Mouse (Mus musculus): Measurements from ENCODE around the gene Phf12. TPM values are rescaled to one million over a fixed set of nuclear protein-coding genes. Genes with fewer than 3 reads are reported as not detected.

Gene Phf12
- polyA plus RNA-seq (2014; fragmentation: Nextera tagmentation; extraction: Ambion mirVana), result 17.0 and 18.6 TPM in 2 replicates

DNA sequence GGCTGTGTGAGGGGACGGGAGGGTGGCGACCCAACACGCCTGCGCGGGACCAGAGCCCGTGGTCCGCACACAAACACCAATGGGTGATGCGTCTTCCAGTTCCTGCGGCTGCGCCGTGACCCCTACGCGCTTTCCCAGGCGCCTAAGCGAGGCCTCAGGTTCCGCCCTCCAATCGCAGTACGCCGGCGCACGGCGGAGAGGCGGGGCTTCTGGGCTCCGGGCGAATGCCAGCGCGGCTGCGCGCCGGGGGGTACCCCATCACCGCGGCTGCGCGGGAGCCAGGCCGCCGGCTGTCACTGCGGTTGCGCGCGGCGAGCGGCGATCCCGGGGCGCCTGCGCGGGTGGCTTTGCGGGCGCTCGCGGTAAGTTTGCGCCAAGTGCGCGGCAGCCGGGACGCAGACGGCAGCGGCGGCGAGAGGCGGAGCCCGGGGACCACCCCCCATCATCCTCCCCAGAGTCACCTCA is at the start of gene Phf12:
Gene Phf12 (plus strand): TSS at position 314 of the 465 bp plus-strand sequence.
- under 1% methylated on average over 56 of the region's 62 CpGs for WGBS
- ATAC-seq (replicated peaks; ENCODE audit: low FRiP score) (peak; percentile 85), DNase-seq (ENCODE audit: low spot score) (peak; percentile 97)
- peak within 1 kb of the TSS; percentile 90 for H3K9ac ChIP-seq (ENCODE audit: low read depth, low read length)
- peak within 1 kb of the TSS; percentile 81 for H3K4me2 ChIP-seq
- peak within 1 kb of the TSS; percentile 97 for H3K4me3 ChIP-seq (ENCODE audit: low read depth, low read length)
- no peaks in the 10 kb centered on the region for H3K9me3 ChIP-seq (ENCODE audit: control insufficient read depth, low read length)
- peaks cover 7% of the 10 kb centered on the region; the same call in 1 of the 2 replicates for H3K27me3 ChIP-seq (replicated peaks; ENCODE audit: control insufficient read depth, insufficient read depth, low read length)
- peak within 1 kb of the TSS; percentile 95 for H3K27ac ChIP-seq (ENCODE audit: low read depth, low read length)
- H3K36me3 ChIP-seq (ENCODE audit: control insufficient read depth, insufficient read depth, low read length), result peaks cover 6% of the 10 kb centered on the region
- H3K4me1 ChIP-seq (replicated peaks; ENCODE audit: control insufficient read depth, insufficient read depth, low read length), result peaks cover 14% of the 10 kb centered on the region

DNA sequence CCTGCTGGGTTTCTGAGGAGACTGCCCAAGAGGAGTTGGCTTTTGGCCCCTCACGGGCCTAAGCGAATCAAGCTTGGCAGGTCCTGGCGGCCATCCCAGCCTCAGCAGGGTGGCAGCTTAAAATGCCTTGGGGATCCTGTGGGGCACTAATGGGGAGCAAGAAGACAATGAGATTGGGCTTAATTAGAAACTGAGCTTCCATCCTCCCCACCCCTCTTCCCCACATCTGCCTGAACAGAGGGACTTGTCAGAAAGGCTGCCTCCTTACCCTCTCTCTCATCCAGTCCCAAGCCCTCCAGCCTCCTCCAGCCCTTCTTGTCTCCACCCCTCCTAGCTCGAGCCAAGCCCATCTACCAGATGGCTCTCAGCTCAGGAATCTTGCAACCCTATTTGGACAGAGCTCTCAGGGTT is 48.4 kb upstream of the Phf12 start:
- DNase-seq (ENCODE audit: low spot score), result no peak
- no peaks in the 10 kb centered on the region for H3K9me3 ChIP-seq (ENCODE audit: control insufficient read depth, low read length)

DNA sequence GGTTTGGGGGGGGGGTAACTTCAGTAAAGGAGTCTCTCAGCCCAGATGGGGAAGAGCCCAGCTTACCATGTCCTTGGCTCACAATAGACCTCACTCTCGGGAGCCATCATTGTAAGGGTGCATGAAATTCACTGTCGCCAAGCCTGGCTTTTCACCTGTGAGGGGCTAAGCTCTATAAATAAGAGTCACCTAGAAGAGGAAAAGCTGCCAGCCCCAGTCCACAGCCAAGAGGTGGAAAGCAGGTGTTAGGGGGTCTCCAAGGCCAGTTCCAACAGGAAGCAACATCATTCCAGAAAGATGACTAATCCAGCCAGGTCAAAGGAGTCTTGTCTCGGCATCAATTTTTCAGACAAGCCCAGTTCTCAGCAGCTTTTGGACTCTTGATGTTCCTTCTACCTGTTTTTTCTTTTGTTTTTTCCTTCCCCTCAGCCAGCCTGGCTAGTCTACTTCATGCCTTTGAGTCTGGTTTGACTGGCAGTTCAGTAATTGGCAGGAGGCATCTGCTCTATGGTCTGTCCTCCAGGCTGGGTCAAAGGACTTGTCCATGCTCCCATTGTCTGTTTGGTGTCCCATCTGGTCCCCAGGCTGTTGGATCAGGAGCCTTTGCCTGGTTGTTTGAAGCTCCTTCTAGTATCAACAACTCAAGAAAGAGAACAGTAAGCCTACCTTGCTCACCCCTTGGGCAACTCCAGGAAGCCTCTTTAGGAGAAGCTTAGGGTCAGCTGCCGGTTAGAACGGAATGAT is 47.8 kb upstream of the Phf12 start:
- Histone ChIP-seq H3K9ac (ENCODE audit: low read depth, low read length) (no peak overlapping the region), H3K27me3 (replicated peaks; ENCODE audit: control insufficient read depth, insufficient read depth, low read length) (peaks cover 84% of the 10 kb centered on the region), H3K36me3 (ENCODE audit: control insufficient read depth, insufficient read depth, low read length) (no peaks in the 10 kb centered on the region), H3K4me3 (ENCODE audit: low read depth, low read length) (no peak overlapping the region), H3K4me2 (no peak overlapping the region), H3K27ac (ENCODE audit: low read depth, low read length) (no peak overlapping the region), H3K9me3 (ENCODE audit: control insufficient read depth, low read length) (no peaks in the 10 kb centered on the region), H3K4me1 (replicated peaks; ENCODE audit: control insufficient read depth, insufficient read depth, low read length) (peaks cover 9% of the 10 kb centered on the region)
- 50% methylated on average over 5 of the region's 5 CpGs for WGBS
- ATAC-seq (replicated peaks; ENCODE audit: low FRiP score) (no peak), DNase-seq (ENCODE audit: low spot score) (no peak)

More for the DNA sequence above, 48.4 kb upstream of the Phf12 start:
- H3K4me2 ChIP-seq, result no peak overlapping the region
- peaks cover 90% of the 10 kb centered on the region for H3K27me3 ChIP-seq (replicated peaks; ENCODE audit: control insufficient read depth, insufficient read depth, low read length)
- no peak overlapping the region for H3K9ac ChIP-seq (ENCODE audit: low read depth, low read length)
- H3K4me1 ChIP-seq (replicated peaks; ENCODE audit: control insufficient read depth, insufficient read depth, low read length), result peaks cover 9% of the 10 kb centered on the region
- no peak for ATAC-seq (replicated peaks; ENCODE audit: low FRiP score)
- H3K4me3 ChIP-seq (ENCODE audit: low read depth, low read length), result no peak overlapping the region
- H3K27ac ChIP-seq (ENCODE audit: low read depth, low read length), result no peak overlapping the region
- no peaks in the 10 kb centered on the region for H3K36me3 ChIP-seq (ENCODE audit: control insufficient read depth, insufficient read depth, low read length)
- WGBS, result 9% methylated on average over 4 of the region's 4 CpGs

- peaks cover 67% of the 10 kb centered on the region for H3K27me3 ChIP-seq (replicated peaks; ENCODE audit: control insufficient read depth, insufficient read depth, low read length)
- no peak for ATAC-seq (replicated peaks; ENCODE audit: low FRiP score)
- no peak overlapping the region for H3K4me3 ChIP-seq (ENCODE audit: low read depth, low read length)
Observed at GRCm38 (mm10) chr11:77936846-77937245, 45.7 kb upstream of the Phf12 start.

GRCm38 (mm10) chr11:77937649-77938410 is 44.7 kb upstream of the Phf12 start:
- DNase-seq (ENCODE audit: low spot score) (no peak), ATAC-seq (replicated peaks; ENCODE audit: low FRiP score) (no peak)
- Histone ChIP-seq H3K27me3 (replicated peaks; ENCODE audit: control insufficient read depth, insufficient read depth, low read length) (peaks cover 60% of the 10 kb centered on the region), H3K27ac (ENCODE audit: low read depth, low read length) (no peak overlapping the region), H3K4me2 (no peak overlapping the region), H3K4me1 (replicated peaks; ENCODE audit: control insufficient read depth, insufficient read depth, low read length) (no peaks in the 10 kb centered on the region), H3K36me3 (ENCODE audit: control insufficient read depth, insufficient read depth, low read length) (no peaks in the 10 kb centered on the region), H3K4me3 (ENCODE audit: low read depth, low read length) (no peak overlapping the region), H3K9ac (ENCODE audit: low read depth, low read length) (no peak overlapping the region), H3K9me3 (ENCODE audit: control insufficient read depth, low read length) (no peaks in the 10 kb centered on the region)
- 19% methylated on average over 4 of the region's 4 CpGs for WGBS

More at GRCm38 (mm10) chr11:77936846-77937245, 45.7 kb upstream of the Phf12 start:
- Histone ChIP-seq H3K9ac (ENCODE audit: low read depth, low read length) (no peak overlapping the region), H3K4me1 (replicated peaks; ENCODE audit: control insufficient read depth, insufficient read depth, low read length) (no peaks in the 10 kb centered on the region), H3K27ac (ENCODE audit: low read depth, low read length) (no peak overlapping the region), H3K9me3 (ENCODE audit: control insufficient read depth, low read length) (no peaks in the 10 kb centered on the region), H3K4me2 (no peak overlapping the region), H3K36me3 (ENCODE audit: control insufficient read depth, insufficient read depth, low read length) (no peaks in the 10 kb centered on the region)
- DNase-seq (ENCODE audit: low spot score), result no peak
- 8% methylated on average over 8 of the region's 8 CpGs for WGBS

DNA sequence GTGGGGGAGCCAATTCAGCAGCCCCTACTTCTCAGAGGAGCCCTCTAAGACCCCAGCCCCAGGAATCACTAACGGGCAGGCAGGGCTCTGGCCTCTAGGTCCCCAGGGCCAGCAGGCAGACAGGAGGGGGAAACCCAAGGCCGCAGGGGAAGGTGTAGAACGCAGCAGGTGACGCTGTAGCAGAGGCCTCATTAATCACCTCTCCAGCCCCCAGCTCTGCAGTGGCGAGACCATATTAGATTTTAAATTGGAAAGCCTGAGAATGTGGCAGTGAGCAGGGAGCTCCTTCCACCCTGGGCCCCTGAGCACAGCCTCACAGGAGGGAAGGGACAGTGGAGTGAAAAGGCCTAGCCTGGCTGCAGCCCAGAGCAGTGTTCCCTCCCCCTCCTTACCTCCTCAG is 40.3 kb upstream of the Phf12 start:
- H3K9ac ChIP-seq (ENCODE audit: low read depth, low read length), result no peak overlapping the region
- H3K9me3 ChIP-seq (ENCODE audit: control insufficient read depth, low read length), result no peaks in the 10 kb centered on the region
- no peak overlapping the region for H3K27ac ChIP-seq (ENCODE audit: low read depth, low read length)
- no peaks in the 10 kb centered on the region for H3K4me1 ChIP-seq (replicated peaks; ENCODE audit: control insufficient read depth, insufficient read depth, low read length)
- no peak for DNase-seq (ENCODE audit: low spot score)
- no peaks in the 10 kb centered on the region for H3K36me3 ChIP-seq (ENCODE audit: control insufficient read depth, insufficient read depth, low read length)
- 30% methylated on average over 5 of the region's 5 CpGs for WGBS
- H3K4me3 ChIP-seq (ENCODE audit: low read depth, low read length), result no peak overlapping the region
- no peak for ATAC-seq (replicated peaks; ENCODE audit: low FRiP score)
- H3K4me2 ChIP-seq, result no peak overlapping the region
- H3K27me3 ChIP-seq (replicated peaks; ENCODE audit: control insufficient read depth, insufficient read depth, low read length), result peaks cover 30% of the 10 kb centered on the region

- WGBS, result 12% methylated on average over 9 of the region's 9 CpGs
Observed at GRCm38 (mm10) chr11:77947860-77948259, 34.7 kb upstream of the Phf12 start.

DNA sequence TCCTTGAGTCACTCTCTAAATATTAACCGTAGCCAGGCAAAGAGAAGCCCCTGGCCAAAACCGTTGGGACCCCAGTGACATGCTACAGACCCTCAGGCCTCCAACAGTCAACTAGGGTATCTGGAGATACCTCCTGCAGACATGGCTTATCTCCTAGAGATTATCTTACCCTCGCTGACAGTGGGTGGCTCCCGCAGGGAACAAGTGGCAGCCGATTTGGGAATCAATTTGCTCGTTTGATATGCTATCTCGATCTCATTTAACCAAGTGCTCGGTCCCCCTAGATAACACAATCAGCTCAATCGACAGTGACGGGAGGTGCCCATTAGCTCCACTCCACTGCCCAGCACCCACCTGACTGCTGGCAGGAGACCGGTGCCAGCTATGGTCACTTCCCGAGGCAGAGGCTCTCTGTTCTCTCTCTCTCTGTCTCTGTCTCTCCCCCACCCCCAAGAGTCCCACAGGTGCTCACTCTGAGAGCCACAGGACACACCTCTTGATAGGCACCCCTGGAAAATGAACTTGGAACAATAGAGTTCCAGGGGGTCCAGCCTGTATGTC is 32.3 kb upstream of the Phf12 start:
- Histone ChIP-seq H3K27ac (ENCODE audit: low read depth, low read length) (no peak overlapping the region), H3K27me3 (replicated peaks; ENCODE audit: control insufficient read depth, insufficient read depth, low read length) (peaks cover 67% of the 10 kb centered on the region), H3K9me3 (ENCODE audit: control insufficient read depth, low read length) (no peaks in the 10 kb centered on the region), H3K9ac (ENCODE audit: low read depth, low read length) (no peak overlapping the region), H3K4me2 (no peak overlapping the region), H3K4me3 (ENCODE audit: low read depth, low read length) (no peak overlapping the region), H3K4me1 (replicated peaks; ENCODE audit: control insufficient read depth, insufficient read depth, low read length) (no peaks in the 10 kb centered on the region), H3K36me3 (ENCODE audit: control insufficient read depth, insufficient read depth, low read length) (no peaks in the 10 kb centered on the region)
- no peak for DNase-seq (ENCODE audit: low spot score)
- ATAC-seq (replicated peaks; ENCODE audit: low FRiP score), result no peak
- WGBS, result 15% methylated on average over 12 of the region's 12 CpGs

More at GRCm38 (mm10) chr11:77947860-77948259, 34.7 kb upstream of the Phf12 start:
- DNase-seq (ENCODE audit: low spot score) (no peak), ATAC-seq (replicated peaks; ENCODE audit: low FRiP score) (no peak)
- H3K4me3 ChIP-seq (ENCODE audit: low read depth, low read length), result no peak overlapping the region
- H3K27me3 ChIP-seq (replicated peaks; ENCODE audit: control insufficient read depth, insufficient read depth, low read length), result peaks cover 53% of the 10 kb centered on the region
- no peak overlapping the region for H3K9ac ChIP-seq (ENCODE audit: low read depth, low read length)
- no peak overlapping the region for H3K4me2 ChIP-seq
- no peaks in the 10 kb centered on the region for H3K36me3 ChIP-seq (ENCODE audit: control insufficient read depth, insufficient read depth, low read length)
- no peaks in the 10 kb centered on the region for H3K9me3 ChIP-seq (ENCODE audit: control insufficient read depth, low read length)
- H3K27ac ChIP-seq (ENCODE audit: low read depth, low read length), result no peak overlapping the region
- H3K4me1 ChIP-seq (replicated peaks; ENCODE audit: control insufficient read depth, insufficient read depth, low read length), result no peaks in the 10 kb centered on the region

All from liver, embryonic 11.5 days (tissue).